Mouse (Mus musculus) kidney, adult 2 months (tissue): ENCODE data around the gene Frmd4b.

Experiments
- CTCF ChIP-seq: fragments of 200-500 bp; conservative IDR thresholded peaks from 2 replicates; pipeline ENCODE4 v1.5.1; 2011; ENCODE audit warnings: low read depth, mild to moderate bottlenecking, control low read depth, low read length, moderate library complexity, mixed read lengths; ENCODE audit not compliant: insufficient read depth, insufficient read length
- POLR2A ChIP-seq: fragments of 200-500 bp; IDR thresholded peaks from one replicate; pipeline ENCODE4 v1.6.1; 2011; ENCODE audit warnings: low read depth, low read length, control low read depth

DNA sequence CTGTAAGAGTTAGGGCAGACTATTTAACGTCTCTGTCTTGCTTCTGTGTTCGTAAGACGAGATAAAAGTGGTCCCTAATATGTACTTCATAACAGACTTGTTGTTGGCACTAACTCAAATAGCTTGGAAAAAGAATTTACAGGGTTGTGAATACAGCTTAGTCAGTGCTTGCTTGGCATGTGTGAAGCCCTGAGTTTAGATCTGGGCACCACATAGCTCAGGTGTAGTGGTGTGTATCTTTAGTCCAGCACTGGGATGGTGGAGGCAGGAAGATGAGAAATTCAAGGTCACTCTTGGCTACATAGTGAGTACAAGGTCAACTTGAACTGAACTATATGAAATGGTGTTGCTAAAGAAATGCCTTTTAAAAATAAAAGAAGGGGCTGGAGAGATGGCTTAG, 320.2 kb downstream of the Frmd4b start:
- TF ChIP-seq POLR2A (no peak), CTCF (no peak)
